Mouse (Mus musculus): ENCODE measurements around the gene Pik3r6. TPM values are rescaled to one million over a fixed set of nuclear protein-coding genes. Genes with fewer than 3 reads are reported as not detected.
A peak's percentile ranks its signal among the peaks of the same experiment; 100 is the strongest.

The Pik3r6 gene
- total and polyA plus RNA-seq, 3 experiments: 1.6 to 3.9 (median 2.6) TPM

DNA sequence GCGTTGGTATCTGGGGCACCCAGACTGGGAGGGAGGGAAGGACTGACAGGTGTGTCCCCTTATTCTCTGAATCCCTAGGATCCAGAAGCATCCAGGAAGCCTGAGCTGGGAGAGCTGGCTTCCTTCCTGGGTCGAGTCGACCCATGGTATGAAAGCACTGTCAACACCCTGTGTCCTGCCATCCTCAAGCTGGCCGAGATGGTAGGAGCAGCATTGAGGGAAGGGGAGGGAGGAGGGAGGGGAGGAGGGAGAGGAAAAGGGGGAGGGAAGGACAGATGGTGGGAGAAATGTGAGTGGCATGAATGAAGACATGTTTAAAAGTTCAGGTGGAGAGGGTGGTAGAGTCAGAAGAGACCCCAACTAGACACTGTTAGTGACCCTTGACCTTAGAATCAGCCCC lies 33.2 kb downstream of the Pik3r6 start:
- DNase-seq: no peak

DNA sequence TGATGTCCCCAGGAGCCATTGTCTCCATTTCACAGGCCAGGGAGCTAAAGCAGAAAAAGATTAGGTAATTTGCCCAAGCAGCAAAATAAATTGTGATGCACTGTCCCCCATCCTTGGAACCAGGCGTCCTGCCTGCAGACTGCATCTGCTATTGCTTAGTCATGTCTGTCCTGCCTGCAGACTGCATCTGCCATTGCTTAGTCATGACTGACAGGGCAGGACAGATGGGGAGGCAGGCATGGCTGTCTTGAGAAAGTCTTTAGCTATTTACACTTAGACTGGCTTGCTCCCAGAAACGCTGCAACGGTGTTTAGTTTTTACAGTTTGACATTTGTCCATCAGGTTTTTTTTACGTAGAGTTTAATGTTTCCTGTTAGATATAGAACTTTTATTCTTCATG lies 33.6 kb downstream of the Pik3r6 start:
- no peak for DNase-seq

DNA sequence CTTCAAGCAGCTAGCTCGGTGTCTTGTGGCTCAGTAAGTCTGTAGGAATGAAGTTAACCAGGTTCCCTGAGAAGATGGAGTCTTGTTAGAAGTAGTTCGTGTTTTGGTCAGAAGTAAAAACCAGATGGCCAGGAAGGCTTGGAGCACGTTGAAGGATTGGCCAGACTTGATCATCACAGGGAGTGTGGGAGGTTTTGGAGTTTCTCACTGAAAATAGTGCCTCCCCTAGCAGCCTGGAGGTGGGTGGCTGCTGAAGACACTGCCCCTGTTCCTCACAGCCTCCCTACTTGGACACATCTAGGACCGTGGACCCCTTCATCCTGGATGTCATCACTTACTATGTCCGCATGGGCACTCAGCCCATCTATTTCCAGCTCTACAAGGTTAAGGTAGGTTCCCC lies 36.8 kb downstream of the Pik3r6 start:
- DNase-seq: no peak

DNA sequence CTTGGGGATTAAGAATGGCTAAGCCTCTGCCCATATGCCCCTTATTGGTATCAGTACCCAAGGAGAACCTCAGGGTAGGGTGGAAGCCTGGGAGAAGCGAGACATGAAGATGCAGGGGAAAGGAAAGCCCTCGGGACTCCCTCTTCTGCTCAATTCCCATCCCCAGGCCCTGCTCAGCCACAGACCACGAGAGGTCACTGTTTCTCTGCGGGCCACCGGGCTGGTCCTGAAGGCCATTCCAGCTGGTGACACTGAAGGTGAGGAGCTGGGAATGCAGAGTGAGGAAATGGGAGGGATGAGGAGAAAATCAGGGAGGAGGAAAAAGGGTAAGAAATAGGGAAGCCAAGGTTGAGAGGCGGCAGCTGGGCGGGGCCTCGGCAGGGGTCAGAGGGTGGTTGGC lies 41.7 kb downstream of the Pik3r6 start:
- DNase-seq: peak; percentile 32

DNA sequence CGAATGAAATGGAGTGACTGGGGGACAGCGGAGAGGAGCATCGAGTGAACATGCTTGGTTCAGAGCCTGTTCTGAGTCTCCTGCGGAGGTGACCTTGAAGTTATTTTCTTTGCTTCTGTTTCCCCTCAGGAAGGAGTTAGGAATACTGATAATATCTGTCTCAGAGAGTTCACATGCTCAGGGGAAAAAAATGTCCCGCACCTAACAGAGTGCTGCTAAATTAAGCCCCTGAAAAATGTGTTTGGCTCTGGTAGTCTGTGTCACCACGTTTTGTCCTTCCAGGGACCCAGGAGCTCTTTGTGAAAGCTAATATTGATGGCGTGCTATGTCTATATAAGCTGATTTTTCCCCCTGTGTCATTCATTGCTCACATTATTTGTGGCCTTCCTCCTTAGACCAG lies 42.4 kb downstream of the Pik3r6 start:
- DNase-seq: no peak

DNA sequence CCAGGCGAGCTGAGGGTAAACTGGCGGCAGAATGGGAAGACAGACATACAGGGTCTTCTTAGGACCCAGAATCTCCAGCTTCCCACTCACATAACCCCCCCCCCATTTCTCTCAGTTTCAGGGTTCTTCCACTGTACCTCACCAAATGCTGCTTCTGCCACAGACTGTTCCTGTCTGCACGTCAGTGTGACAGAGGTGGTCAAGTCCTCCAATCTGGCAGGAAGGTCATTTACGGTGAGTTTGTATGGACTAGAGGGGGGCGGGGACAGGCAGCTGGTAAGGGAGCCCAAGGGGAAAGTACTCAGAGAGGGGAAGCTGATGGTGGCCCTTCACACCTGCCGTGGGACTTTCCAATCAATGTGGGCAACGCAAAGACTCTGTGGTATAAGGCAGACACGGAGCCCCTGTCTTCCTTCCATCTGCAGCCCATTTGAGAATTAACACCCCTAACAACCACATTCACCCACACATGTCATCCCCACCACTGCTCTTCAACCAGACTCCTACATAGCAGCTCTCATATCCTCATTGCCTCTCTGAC lies 42.9 kb downstream of the Pik3r6 start:
- DNase-seq: no peak

DNA sequence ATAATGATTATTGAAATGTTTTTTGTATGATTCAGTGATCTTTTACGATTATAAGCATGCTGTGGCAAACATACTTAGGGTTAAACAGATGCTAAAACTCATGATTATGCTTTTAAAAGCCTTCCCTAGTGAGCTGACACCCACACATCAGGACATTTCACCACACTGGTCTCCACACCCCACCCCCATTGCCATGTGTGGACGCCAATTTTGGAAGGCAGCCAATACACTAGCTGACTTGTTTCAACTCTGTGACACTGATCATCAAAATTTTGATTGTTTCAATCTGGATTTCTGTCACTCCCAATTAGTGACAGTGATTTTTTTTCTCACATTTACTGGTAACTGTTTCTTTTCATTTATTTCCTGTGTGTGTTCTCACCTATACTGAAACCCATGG lies 44.7 kb downstream of the Pik3r6 start:
- no peak for DNase-seq

DNA sequence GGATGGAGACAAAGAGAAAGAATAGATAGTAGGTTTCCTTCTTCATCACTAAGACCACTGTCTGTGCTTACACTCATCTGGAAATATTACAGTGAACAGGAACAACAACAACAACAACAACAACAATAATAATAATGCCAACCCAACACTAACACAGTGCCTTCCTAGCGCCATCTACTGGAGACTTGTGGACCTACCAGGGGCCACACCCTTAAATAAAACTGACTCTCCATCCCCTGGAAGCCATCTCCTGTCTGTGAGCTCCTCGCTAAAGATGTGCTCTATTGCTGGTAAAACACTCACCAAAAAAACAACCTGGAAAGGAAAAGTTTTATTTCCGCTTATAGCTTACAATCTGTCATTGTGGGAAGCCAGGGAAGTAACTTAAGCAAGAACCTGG lies 46.8 kb downstream of the Pik3r6 start:
- no peak for DNase-seq

DNA sequence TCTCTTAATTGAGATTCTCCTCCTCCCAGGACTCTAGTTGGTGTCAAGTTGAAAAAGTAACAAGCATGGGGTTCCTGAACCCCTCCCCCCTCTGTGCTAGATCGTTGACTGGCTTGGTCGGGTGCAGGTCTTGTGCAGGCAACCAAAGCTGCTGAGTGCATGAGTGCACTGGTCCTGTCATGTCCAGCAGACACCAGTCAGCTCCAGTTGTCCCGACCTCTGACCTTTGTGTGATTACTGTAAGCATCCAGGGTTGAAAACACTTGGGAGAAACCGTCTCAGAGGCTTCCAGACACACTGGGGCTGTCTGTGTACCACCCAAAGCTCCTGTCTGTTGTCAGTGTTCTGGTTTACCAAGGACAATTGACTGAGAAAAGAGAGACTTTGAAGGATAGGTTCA lies 47.5 kb downstream of the Pik3r6 start:
- no peak for DNase-seq

DNA sequence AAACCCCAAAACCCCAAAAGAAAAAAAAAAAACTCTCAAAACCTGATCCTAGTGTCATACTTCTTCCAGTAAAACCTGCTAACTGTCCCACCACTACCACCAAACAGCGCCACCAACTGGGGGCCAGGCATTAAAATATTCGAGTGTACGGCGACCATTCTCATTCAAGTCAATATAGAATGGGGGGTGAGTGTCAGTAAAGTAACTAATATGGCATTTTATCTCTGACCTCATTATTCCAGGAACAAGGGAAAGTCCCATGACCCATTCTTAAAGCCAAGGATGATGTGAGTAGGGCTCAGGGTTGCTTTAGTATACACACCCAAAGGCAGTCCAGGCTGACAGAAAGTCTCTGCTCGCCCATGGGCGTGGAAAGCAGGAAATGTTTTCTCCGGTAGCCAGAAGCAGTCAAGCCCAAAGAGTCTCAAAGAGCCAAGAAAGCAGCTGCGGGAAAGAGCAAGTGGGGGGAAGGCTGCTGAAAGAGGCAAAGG lies 51.2 kb downstream of the Pik3r6 start:
- peak; percentile 43 for DNase-seq

DNA sequence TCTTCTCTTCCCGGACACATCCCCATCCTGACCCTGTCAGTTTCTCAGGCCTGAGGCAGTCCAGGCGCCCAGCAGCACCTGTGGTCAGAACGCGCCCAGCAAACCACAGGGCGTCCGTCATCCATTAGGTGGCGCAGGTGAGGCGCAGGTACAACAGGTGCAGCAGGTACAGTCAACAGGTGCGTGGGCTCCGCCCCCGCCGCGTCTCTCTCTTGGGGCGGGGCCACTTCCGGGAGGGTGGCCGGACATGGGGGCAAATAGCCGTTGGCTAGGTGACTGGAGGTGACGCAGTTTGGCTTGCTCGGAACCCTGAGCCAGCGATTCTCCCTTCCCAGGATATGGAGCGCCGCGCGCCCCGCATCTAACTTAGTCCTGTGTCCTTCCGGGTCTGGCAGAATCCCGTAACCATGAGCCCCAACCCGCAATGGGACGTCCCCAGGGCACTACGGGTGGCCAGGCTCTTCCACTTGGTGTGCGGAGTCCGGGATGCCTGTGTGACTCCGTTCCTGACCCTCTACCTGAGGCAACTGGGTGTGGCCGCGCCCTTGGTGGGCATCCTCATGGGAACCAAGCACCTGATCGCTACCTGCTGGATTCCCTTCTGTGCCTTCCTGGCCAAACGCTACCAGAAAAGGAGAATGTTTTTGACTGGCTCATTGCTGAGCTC lies 53.2 kb downstream of the Pik3r6 start, which contains the start of gene Mfsd6l:
Gene Mfsd6l (plus strand): TSS at position 269 of the 667 bp plus-strand sequence.
- no peak for DNase-seq

DNA sequence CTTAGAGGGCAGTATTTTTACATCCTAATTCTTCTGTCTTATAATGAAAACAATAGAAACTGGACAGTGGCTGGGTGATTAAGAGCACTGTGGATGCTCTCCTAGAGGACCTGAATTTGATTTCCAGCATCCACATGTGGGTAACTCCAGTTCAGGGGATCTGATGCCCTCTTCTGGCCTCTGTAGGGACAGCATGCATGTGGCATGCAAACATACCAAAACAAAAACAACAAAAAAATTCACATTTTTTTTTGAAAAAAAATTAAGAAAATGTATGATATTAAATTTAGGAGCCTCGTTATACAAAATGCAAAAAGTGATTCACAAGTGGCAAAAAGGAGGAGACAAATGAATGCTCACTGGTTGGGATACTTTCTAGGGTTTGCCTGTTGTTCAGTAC lies 56.7 kb downstream of the Pik3r6 start:
- DNase-seq: no peak

DNA sequence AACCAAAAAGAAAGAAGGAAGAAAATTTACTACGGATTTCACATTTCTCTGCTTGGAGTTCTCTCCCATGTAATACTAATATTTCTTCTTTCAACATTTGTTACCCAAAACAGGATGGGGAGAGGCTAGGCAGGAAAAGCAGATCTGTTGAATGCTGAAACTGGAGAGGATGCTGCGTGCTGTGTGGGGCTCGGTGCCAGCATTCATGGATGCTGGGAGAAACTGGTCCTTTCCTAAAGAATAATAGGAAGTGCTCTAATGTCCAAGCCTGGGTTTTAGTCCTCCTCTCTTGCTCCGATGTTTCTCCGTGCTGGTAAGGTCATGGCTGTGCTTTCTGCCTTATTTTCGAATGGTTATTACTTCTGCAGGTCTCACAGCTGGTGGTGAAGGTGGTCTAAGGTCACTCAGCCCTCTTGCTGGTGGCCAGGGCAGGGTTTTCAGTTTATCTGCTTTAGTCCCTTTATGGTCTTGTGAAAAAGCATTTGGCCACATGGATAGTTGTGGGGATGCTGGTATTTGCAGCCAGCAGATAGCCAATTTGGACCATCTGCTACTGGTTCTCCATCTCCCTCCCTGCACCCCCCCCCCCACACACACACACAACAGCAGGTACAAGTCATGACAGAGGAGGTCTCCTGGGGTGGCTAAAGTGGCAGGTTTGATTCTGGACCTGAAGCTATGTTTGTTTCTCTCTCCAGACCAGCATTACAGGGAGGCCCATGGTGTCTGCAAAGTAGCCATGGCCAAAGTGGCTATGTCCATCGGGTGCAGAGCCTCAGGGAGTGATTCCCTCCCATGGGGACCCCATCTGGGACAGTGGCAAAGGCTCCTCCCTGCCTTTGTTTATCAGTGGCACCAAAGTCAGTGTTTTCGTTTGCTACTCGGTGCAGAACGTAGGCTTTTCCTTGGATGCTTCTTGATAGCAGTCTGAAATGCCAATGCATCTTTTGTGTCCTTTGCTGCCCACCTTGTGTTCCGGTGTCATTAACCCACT lies 59.4 kb downstream of the Pik3r6 start:
- no peak for DNase-seq

DNA sequence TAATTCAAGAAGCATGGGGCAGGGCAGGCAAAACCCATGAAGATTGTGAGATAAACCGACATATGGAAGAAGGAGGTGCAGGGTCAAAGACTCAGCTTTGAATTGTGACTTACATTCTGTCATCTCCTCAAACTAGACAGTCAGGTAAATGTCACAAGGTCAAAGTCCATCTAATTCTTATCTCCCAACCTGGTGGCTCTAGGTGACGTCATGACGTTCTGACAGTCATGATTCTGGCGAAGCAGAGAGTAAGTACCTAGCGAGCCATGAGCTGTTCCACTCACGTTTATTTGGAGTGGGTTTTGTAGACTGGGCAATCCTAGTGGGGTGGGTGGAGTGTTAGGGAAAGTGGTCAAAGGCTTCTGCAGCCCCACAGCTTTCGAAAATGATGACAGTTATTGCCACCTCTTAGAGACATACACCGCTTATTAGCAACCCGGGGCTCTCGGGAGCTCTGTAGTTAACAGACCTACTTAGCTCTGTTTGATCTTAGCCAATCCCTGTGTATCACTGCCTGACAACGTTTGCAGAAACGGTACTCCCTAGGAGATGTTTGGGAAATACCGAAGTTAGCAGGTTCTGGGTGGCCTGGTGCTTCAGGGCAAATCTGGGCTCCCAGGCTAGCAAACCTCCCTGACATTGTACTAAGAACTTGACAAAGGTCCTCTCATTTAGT lies 61.7 kb downstream of the Pik3r6 start:
- no peak for DNase-seq

DNA sequence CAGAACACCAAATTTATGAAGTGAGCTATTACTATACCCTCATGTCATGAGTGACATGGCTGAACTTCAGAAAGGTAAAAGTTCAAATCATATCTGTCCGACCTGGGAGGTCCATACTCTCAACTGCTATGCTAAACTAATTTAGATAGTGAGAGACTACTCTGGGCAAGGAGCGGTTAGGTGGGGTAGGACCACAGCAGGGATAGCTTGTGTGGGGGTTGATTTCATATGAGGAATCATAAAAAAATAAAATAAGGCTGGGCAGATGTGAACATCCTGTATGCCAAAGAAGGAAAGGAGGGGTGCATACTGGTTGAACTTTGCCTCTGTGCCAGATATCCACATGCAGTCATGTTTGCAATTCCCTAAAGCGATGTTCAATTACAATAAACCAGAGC lies 62.2 kb downstream of the Pik3r6 start:
- DNase-seq: no peak

DNA sequence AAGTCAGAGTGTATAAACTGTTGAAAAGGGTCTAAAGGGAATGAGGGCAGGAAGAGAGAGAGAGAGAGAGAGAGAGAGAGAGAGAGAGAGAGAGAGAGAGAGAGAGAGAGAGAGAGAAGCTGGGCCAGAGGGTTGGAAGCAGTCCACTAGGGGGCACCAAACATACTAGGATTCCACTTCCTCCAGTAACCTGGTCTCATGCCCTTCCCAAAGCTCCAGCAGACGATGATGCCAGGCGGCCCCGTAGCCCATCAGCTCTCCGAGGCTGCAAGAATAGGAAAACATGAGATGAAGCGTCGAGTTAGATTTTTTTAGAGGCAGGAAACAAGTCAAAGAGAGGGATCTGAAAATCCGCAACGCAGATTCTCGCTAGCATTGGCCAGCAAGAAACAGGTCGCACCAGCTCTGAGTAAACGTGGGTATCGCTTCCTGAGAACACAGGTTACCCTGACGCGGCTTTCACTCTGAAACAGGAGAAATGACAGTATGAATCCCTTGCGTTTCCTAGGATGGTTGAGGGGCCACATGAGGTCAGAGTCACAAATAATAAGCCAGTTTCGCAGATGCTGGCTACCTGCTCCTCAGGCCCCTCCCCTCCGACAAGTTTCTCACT lies 63.7 kb downstream of the Pik3r6 start:
- peak; percentile 58 for DNase-seq

DNA sequence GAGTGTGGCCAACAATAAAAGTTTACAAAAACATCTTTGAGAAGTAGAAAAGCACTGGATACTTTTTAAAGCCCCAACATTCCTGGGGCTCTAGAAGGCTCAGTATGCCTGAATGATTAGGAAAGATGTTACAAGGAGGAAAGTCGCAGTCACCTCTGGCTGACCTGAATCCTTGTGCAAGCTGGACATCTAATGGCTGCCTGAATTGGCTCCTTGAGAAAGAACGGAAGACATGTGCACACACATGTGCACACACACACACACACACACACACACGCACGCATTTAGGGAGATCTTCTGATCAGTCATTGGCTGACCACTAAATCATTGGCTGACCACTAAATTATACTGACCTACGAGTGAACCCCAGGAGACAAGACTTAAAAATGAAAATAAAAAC lies 68.0 kb downstream of the Pik3r6 start:
- no peak for DNase-seq

DNA sequence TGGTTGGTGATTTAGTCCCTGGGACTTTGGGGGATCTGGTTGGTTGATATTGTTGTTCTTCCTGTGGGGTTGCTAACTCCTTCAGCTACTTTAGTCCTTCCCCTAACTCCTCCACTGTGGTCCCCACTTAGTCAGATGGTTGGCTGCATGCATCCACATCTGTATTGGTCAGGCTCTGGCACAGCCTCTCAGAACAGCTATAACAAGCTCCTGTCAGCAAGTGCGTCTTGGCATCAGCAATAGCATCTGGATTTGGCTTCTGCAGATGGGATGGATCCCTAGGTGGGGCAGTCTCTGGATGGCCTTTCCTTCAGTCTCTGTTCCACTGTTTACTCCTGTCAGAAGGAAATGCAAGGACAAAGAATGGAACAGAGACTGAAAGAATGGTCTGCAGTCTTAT lies 74.3 kb downstream of the Pik3r6 start:
- DNase-seq: no peak

DNA sequence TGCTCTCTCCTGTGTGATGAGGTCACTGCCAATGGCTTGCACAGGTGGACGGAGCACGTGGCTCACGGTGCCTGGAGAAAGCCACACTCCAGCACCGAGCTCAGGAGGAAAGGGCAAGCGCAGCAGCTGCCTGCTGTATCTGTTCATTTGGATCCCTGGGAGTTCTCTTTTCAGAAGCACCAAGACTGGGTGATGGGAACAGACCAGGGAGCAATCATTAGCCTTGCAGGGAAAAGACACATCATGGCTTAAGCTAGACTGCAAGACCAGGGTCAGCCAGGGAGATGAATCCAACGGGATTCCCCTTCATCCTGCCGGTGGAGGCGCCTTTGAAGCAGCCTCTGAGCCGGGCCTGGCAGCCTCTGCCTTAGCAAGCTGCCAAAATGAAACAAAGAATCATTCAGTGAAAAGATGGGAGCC lies 76.7 kb downstream of the Pik3r6 start:
- no peak for DNase-seq

DNA sequence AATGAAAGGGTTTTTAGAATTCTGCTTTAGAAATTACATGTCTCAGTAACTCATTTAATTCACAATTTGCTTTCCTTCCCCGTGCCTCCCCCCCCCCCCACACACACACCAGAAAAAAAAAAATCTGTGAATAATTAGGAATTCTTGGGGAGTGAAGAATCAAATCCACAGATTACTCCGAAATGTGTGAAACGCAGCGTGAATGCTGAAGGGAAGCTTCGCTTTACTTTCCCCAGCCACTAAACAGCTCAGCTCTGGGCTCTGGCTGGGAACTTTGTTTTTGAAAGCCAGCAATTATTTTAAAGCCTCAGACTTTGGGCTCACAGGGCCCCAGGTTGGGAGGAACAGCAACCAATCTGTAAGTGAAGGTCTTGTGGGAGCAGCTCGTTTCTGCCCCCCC lies 77.7 kb downstream of the Pik3r6 start:
- DNase-seq: no peak

DNA sequence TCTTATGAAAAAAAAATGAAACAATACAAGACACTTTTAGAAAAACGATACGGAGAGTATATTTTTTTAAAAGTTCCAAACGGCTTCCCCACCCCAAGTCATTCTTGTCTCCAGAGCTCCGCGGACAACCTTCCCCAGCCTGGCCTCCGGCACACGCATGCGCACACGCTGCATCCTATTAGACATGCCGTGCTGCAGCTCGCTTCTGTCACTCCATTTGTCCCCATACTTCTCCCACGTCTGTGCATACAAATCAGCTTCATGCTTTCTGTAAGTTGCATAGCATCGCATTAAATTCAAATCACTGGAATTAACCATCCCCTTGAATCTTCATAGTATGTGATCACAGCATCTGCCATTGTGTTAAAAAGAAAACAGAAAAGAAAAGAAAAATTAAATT lies 80.4 kb downstream of the Pik3r6 start:
- no peak for DNase-seq
